Mouse (Mus musculus) liver, embryonic 14.5 days (tissue): ENCODE measurements at regions not wholly inside any gene's neighbourhood (a gene's known extent, or its start where the extent isn't known, plus 50 kb on each side); places are given as distances from the start of the nearest gene placed in this dataset.

Source experiments
- CTCF ChIP-seq: IDR thresholded peaks from 2 replicates; pipeline ENCODE4 v1.5.1; 2016; ENCODE audit warnings: antibody characterized with exemption, low read depth, control low read depth
- EP300 ChIP-seq: IDR thresholded peaks from 2 replicates; pipeline ENCODE4 v1.6.1; 2016; ENCODE audit warnings: antibody characterized with exemption, low read depth

GRCm38 (mm10) chr13:44453131-44453530 is 276.1 kb upstream of the Jarid2 start:
- TF ChIP-seq CTCF, result no peak
- no peak for TF ChIP-seq EP300
